Mouse (Mus musculus) heart, postnatal 10 days (tissue): ENCODE results near the gene Mum1. TPM values are rescaled to one million over a fixed set of nuclear protein-coding genes. Genes with fewer than 3 reads are reported as not detected.
A peak's percentile ranks its signal among the peaks of the same experiment; 100 is the strongest.

ENCODE experiments used
- DNase-seq, 2 experiments: peaks; one replicate each; pipeline ENCODE4 v3.0.0; 2021
- intact Hi-C: fragments of 180-260 bp; cut with DNase I; formaldehyde crosslinking; loops from one replicate; pipeline ENCODE4 v1.15.1; 2025
- total RNA-seq, 2 experiments: library from RNA; stranded (reverse); gene quantifications; 2 replicates each; pipeline ENCODE4 v1.2.3; 2021

The Mum1 gene
- total RNA-seq, 2 experiments from 2014 or later = 20.3 to 23.1 TPM

GRCm38 (mm10) chr10:80264341-80265148 is 38.3 kb downstream of the Mum1 start:
- peak; percentile 99 for DNase-seq
- intact Hi-C loops = loop anchor here (2.0 kb wide), 1 partner anchor 26 kb away; no protein-coding TSS in a partner anchor

DNA sequence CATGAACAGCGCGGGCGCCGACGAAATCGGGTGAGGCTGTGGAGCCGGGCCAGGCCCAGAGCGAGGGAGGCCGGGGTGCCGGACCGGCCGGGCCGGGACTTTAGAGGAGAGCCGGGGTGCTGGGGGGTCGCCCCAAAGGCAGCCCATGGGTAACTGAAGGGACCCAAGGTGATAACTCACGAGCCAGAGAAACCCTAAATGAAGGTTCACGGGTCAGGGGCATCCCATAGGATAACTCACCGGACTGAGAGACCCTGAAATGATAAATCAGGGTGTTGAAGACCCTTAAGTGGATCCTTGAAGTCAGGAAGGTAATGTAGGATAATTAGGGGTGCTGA is 38.9 kb downstream of the Mum1 start:
- no peak for DNase-seq
- intact Hi-C loops = loop anchor here (2.0 kb wide), 1 partner anchor 26 kb away; no protein-coding TSS in a partner anchor

DNA sequence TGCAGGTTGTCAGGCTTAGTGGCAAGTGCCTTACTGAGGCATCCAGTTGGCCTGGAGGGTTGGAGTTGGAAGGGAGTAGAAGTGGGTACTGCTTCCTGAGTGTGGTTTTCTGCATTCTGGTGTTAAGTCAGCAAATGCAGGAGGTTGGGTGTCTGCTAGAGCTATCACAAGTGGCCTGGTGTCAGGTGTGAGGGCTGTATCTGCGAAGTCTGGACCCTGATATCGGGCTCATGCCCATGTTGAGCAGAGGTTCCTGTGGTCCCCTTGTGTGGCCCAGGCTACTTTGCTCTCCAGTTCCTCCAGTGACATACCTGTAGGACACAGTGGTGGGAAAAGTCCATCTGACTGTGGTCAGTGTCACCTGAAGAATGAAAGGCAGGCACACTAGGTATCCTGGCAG is 43.9 kb downstream of the Mum1 start:
- no peak for DNase-seq

GRCm38 (mm10) chr10:80270734-80271181 is 44.5 kb downstream of the Mum1 start:
- DNase-seq = no peak
- intact Hi-C loops = no loop called here

More for the DNA sequence above, 43.9 kb downstream of the Mum1 start:
- intact Hi-C loops = no loop called here

DNA sequence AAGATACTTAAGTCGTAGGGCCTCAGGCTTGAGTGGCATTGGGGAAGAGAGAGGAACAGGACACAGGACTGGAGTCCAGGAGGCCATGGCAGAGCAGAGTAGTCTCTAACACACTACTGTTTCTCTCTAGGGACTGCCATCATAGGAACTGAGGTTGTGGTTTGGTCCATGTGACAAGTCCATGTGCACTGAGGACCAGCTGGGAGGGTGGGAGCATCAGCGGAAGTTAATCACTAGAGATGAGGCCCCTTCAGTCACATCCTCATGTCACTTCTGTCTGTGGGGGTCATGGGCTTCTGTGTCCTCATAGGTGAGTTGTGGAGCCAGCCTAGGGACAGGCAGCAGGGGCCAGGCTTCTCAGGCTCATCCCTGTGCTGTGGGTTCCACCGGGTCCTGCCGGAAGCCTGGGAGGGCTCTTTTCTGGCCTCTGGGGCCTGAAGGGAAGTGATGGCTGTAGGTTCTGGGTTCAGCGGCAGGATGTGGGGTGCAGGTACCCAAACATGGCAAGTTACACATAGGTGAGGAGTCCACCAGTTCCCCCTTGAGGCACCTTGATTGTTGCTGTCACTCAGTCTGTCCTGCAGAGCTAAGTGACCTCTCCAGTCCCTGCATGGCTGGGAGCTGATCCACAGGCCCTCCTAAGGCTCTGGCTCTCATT is 45.1 kb downstream of the Mum1 start:
- DNase-seq = no peak
- intact Hi-C loops = no loop called here

GRCm38 (mm10) chr10:80271870-80272585 is 45.8 kb downstream of the Mum1 start:
- no peak for DNase-seq
- intact Hi-C loops = no loop called here

DNA sequence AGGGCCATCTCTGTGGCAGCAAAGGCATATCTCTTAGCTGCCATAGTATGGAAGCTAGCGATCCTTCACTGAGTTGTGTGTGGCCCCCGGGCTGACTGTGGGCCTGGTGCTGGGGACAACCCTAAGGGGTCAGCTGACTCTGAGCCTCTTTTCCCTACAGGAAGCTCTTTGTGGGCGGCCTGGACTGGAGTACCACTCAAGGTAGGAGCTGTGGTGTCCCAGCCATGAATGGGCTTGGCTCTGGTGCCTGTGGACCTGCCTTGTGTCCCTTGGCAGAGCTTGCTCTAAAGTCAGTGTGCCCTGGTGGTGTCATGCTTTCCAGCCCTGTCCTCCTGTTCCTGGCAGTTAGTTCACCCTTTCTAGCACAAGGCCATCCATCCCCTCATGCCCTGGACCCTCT is 47.6 kb downstream of the Mum1 start:
- no peak for DNase-seq
- intact Hi-C loops = no loop called here

DNA sequence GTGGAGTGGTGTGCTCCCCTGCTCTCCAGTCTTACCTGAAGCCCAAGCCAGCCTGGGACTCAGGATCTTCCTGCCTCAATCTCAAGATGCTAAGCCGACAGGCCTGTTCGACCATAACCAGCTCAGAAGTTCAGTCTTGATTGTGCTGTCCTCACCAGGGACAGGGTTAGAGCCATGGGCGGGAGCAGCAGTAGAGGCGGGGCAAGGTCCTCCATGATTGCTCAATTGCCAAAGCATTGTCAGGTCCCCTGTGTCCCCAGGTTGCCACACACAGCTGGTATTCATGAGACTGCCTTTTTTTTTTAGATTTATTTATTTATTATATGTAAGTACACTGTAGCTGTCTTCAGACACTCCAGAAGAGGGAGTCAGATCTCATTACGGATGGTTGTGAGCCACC is 50.0 kb downstream of the Mum1 start:
- DNase-seq = no peak
- intact Hi-C loops = no loop called here

GRCm38 (mm10) chr10:80278390-80278789 is 52.2 kb downstream of the Mum1 start:
- intact Hi-C loops = no loop called here
- DNase-seq = no peak

DNA sequence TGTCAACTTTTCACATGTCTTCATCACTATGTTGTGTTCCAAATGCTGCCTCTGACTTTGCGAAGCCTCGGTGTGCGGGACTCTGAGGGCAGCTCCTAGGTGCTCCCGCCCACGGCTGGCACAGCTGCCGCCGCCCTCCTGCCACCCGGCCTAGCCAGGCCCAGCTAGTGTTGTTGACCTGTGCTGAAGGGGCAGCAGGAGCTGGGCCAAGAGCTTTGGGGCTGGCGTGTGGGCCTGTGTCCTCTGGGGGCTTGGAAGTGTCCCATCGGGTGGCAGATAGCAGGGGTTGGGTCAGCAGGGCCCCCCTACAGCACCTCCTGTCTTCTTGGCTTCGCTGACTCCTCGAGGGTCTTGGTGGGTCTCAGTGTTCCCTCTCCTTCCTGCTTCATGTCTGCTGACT is 53.0 kb downstream of the Mum1 start:
- intact Hi-C loops = no loop called here

GRCm38 (mm10) chr10:80281304-80281703 is 55.1 kb downstream of the Mum1 start:
- intact Hi-C loops = no loop called here
- peak; percentile 72 to 78 for DNase-seq

More for the DNA sequence above, 53.0 kb downstream of the Mum1 start:
- DNase-seq = no peak

DNA sequence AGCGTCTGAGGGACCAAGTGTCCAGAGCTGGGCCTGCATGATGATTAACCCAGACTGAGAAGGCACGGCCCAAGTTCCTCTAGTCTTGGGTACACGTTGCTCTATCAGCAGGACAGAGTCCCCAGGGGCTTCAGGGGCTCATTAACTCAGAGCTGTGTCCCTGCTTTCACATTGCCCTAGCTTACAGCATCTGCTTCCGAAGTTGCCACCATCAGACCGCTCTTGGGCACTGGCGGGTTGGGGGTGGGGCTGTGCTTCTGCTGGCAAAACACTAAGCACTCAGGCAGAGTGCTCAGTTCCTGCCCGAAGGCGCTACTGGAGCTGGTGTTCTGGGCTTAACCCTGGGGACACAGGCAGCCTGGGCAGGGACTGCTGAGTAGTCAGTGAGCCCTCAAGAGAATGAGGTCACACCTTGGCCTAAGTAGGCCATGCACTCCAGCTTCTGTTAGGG is 55.7 kb downstream of the Mum1 start:
- intact Hi-C loops = no loop called here
- DNase-seq = peak; percentile 66

- intact Hi-C loops = no loop called here
- DNase-seq = no peak
Measured at GRCm38 (mm10) chr10:80282481-80283441, 56.5 kb downstream of the Mum1 start.

- DNase-seq = no peak
- intact Hi-C loops = no loop called here
Measured at GRCm38 (mm10) chr10:80285222-80286070, 59.2 kb downstream of the Mum1 start.

- DNase-seq = no peak
- intact Hi-C loops = no loop called here
Measured at GRCm38 (mm10) chr10:80288097-80288496, 61.9 kb downstream of the Mum1 start.

- no peak for DNase-seq
- intact Hi-C loops = no loop called here
Measured at GRCm38 (mm10) chr10:80288657-80289056, 62.4 kb downstream of the Mum1 start.

DNA sequence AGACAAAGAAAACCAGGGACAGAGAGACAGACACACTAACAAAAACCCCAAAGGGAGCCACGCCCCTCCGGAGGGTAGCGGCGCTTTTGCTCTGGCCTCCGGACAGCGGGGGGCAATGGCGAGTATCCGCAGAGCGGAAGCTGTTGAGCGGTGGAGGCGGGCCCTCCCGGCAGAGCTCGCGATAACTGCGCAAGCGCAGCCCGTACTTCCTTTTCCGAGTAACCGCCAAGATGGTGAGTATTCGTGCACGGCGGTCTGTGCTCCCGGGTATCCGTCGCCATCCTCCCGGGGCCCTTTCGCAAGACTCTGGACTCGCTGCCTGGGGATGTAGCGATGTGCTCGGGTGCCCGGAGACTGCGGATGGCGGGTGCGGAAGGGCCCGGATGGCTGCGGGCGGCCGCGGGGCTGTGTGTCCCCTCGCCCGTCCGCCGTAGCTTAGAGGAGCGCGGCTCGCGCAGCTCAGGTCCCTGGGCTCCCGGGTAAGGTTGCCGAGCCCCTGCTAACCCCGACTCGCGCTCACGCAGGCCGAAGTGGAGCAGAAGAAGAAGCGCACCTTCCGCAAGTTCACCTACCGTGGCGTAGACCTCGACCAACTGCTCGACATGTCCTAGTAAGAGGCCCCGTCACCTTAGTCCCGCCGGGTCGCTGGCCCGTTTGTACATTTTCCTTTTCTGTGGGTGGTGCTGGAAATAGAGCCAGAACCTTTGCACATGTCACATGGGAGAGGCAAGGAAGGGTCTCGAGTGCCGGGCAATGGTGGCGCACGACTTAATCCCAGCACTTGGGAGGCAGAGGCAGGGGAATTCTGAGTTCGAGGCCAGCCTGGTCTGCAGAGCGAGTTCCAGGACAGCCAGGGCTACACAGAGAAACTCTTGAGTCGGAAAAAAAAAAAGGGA is 66.3 kb downstream of the Mum1 start, which contains the start of gene Rps15:
Gene Rps15, plus strand, starts transcription at position 203 of the 896 bp plus-strand sequence.
- intact Hi-C loops = no loop called here
- peak; percentile 96 for DNase-seq

GRCm38 (mm10) chr10:80293325-80293724 is 67.1 kb downstream of the Mum1 start:
- intact Hi-C loops = no loop called here
- DNase-seq = no peak
